Mouse (Mus musculus) bone marrow macrophage, adult 2 months (primary cell): ENCODE data around the gene Twsg1. TPM values are rescaled to one million over a fixed set of nuclear protein-coding genes. Genes with fewer than 3 reads are reported as not detected.

Experiments
- H3K27ac ChIP-seq: 2 replicates; pipeline ENCODE4 v1.5.1; 2012; ENCODE audit warnings: low read depth, low read length; ENCODE audit not compliant: insufficient read depth
- H3K4me1 ChIP-seq: 2 replicates; pipeline ENCODE4 v1.6.1; 2012; ENCODE audit warnings: low read length; ENCODE audit not compliant: control insufficient read depth, insufficient read depth
- H3K4me3 ChIP-seq: 2 replicates; pipeline ENCODE4 v1.5.1; 2012; ENCODE audit warnings: mild to moderate bottlenecking, low read length, moderate library complexity; ENCODE audit not compliant: insufficient read depth
- CTCF ChIP-seq: IDR thresholded peaks from 2 replicates; pipeline ENCODE4 v1.5.1; 2012; ENCODE audit warnings: low read depth, mild to moderate bottlenecking, low read length, moderate library complexity
- POLR2A ChIP-seq: IDR thresholded peaks from 2 replicates; pipeline ENCODE4 v1.6.1; 2012; ENCODE audit warnings: mild to moderate bottlenecking, low read depth, low read length, borderline replicate concordance
- polyA plus RNA-seq: library from polyadenylated mRNA; stranded (reverse); fragments of >200 nt; gene quantifications from 2 replicates; pipeline ENCODE4 v1.2.4, GENCODE M21; 2012; ENCODE audit not compliant: missing spikeins, insufficient read depth, insufficient read length

Gene Twsg1
- polyA plus RNA-seq, 1 experiment: 16.1 TPM

DNA sequence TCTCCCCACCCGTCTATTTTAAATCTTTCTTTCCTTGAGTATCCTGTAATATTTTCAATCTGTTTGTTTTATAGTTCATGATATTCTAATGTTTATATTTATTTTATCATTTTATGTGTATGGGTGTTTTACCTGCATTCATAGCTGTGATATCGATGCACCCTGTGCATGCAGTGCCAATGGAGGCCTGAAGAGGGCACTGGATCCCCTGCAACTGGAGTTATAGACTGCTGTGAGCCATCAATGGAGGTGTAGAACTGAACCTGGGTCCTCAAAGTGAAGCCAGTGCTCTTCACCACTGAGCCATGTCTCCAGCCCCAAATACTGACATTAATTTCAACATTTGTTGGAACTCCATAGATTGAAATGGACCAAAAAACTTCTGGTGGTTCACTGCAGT is 17.3 kb downstream of the Twsg1 start:
- Histone ChIP-seq H3K27ac (no peak overlapping the region), H3K4me3 (no peak overlapping the region), H3K4me1 (peaks cover 19% of the 10 kb centered on the region)
- TF ChIP-seq POLR2A: no peak
- TF ChIP-seq CTCF: no peak; the same call in 1 of the 2 replicates

DNA sequence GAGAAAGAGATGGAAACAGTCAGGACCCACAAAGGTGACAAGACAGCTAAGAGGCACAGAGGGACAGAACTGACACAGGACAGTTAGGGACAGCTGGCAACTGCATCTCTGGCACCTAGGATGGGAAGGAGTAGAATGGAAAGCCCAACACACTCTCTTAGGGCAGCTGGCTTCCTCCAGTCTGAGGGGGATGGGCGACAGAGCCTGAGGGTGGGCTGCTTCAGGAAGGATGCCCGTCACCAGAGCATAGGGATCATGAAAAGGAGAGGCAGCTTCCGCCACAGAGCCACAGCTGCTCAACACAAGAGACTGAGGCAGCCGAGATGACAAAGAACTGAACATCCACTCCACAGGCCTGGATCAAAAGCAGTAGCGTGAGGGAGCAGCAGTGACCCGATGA is 19.5 kb downstream of the Twsg1 start:
- Histone ChIP-seq H3K4me1 (peaks cover 19% of the 10 kb centered on the region), H3K4me3 (no peak overlapping the region), H3K27ac (peak overlapping the region; percentile 35)
- TF ChIP-seq POLR2A: no peak

DNA sequence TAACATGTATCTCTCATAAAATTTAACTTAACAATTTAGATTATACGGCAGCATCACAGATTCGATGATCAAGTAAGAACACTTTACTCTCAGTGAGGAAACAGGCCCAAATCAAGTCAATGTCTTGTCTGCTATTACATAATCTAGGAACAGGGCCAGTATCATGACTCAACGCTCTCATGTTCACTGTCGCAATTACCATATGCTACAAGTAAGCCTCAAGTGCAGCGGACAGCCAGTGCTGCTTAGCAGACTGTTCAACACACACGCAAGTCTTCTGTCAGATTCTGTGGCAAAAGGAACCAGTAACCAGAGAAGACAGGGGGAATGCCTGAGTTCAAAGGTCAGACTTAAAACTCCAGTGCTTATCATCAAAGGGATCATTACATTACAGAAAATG is 20.1 kb downstream of the Twsg1 start:
- Histone ChIP-seq H3K4me3 (no peak overlapping the region), H3K4me1 (peaks cover 15% of the 10 kb centered on the region), H3K27ac (peak overlapping the region; percentile 35)
- TF ChIP-seq POLR2A (no peak), CTCF (no peak)

DNA sequence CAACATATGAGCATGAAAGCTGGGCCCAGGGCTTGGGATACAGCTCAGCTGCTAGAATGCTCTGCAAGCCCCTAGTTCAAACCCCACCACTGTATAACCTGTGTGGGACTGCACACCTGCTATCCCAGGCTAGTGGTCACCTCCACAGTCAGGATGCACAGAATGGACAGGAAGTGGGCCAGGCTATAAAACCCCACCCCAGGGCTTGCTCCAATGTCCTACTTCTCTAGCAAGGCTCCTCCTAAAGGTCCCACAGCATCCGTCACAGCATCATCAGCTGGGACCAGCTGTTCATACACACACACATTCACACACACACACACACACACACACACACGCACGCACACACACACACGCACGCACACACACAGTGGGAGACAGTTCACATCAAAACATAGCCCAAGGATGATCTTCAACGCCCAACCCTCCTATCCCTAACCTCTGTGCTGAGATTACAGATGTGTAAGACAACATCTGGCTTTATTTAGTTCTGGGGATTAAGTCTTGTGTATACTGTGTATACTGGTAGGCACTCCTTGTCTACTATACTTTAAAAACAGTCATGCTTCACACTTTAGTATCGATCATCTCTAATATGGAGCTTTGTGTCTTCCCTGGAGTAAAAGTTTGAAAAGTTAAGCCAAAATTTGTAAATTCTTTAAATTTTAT is 20.7 kb downstream of the Twsg1 start:
- peaks cover 15% of the 10 kb centered on the region for H3K4me1 ChIP-seq
- no peak overlapping the region for H3K27ac ChIP-seq
- TF ChIP-seq POLR2A (no peak), CTCF (no peak)
- H3K4me3 ChIP-seq: no peak overlapping the region

DNA sequence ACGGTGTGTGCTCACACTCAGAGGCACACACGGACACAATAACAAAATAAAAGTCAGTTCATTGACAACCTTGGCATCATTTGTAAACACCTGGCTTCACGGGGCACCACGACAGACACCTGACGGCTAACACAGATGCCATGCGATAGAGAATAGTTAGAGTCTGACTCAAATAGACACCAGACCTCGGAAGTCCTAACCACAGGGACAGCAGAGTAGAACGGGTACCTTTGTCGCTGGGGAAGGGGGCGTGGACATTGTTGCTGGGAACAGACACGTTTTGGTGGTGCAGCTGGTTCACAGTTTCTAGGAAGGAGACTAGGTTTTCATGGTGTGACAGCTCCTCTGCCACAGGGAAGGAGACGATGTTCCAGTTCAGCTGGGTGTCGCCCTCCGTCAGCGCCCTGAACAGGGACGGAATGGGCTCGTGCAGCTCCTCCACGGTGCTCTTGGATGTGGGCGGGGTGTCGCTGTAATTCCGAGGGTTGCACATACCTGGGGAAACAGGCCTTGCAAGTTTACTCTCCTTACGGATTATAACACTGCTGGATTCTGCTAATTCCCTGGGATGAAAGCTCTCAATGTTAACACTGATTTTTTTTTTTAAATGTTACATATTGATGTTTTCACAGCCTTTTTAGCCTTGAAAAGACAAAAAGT is 21.6 kb downstream of the Twsg1 start:
- Histone ChIP-seq H3K27ac (no peak overlapping the region), H3K4me1 (peaks cover 15% of the 10 kb centered on the region), H3K4me3 (no peak overlapping the region)
- no peak for TF ChIP-seq POLR2A
- no peak for TF ChIP-seq CTCF

DNA sequence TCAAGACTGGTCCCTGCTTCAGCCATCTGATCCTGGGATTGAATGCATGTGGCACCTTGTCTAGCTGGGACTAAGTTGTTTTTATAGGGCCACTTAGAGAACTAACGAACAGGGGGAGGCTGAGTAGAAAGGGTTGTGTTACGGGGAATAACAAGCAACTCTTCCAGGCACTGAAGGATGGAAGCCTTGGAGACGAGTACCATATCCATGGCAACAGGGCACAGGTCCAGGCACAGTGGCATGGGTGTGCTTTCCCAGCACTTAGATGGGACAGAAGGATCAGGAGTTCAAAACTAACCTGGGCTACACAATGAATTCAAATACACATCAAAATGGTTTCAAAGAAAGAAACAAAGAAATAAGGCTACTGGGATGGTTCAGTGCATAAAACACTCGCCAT is 23.9 kb downstream of the Twsg1 start:
- peaks cover 20% of the 10 kb centered on the region for H3K4me1 ChIP-seq
- TF ChIP-seq POLR2A: no peak
- TF ChIP-seq CTCF: no peak
- H3K27ac ChIP-seq: no peak overlapping the region
- H3K4me3 ChIP-seq: no peak overlapping the region

DNA sequence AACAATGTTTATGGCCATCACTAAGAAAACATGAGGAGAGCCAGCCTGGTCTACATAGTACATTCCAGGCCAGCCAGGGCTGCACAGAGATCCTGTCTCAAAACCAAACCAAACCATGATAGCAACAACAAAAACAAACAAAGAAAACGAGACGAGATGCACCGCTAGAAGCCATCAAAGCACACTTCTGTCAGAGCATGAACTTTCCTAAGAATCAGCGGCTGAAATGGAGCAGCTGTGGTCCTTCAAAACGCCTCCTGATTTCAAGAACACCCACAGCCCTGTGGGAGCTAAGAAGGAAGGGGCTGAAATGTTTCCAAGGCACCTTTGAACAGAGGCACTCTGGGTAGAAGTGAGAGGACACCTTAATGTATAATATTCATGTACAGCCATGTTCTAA is 26.8 kb downstream of the Twsg1 start:
- TF ChIP-seq CTCF: no peak
- TF ChIP-seq POLR2A: no peak
- H3K4me1 ChIP-seq: peaks cover 8% of the 10 kb centered on the region
- H3K4me3 ChIP-seq: no peak overlapping the region
- no peak overlapping the region for H3K27ac ChIP-seq

DNA sequence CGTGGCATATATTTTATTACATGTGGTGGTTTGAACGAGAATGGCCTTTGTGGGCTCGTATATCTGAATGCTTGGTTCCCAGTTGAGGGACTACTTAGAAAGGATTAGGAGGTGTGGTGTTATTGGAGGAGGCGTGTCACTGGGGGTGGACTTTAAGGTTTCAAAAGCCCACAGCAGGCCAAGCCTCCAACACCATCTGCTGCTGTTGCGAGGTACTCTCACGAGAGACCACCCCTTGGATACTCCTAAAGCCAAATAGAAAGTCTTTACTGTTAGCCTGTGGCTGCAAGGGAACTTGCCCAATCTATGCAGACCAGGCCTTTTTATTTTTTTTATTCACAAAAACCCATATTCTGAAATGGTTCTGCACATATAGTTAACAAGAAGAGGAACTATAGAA is 29.1 kb downstream of the Twsg1 start:
- H3K4me3 ChIP-seq: no peak overlapping the region
- no peak overlapping the region for H3K27ac ChIP-seq
- no peak for TF ChIP-seq CTCF
- TF ChIP-seq POLR2A: no peak
- peaks cover 13% of the 10 kb centered on the region for H3K4me1 ChIP-seq

DNA sequence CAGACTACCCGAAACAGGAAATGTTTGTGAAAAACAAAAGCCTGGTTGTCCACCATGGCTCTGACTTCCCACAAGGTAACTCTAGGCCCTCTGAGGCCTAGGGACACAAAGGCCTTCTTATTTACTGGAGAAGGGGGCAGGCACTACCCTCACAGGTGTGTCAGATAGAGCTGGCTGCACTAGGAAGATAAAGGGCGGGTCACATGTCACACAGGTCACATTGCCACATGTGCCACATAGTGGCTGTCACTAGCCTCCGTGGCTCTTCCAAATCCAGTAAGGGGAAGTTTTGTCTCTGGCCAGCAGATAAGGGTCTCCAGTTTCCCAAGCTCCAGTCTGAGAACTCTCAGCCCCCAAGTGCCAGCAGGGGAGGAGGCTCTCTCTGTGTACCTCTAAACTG is 31.8 kb downstream of the Twsg1 start:
- Histone ChIP-seq H3K4me1 (peaks cover 19% of the 10 kb centered on the region), H3K4me3 (no peak overlapping the region), H3K27ac (no peak overlapping the region)
- TF ChIP-seq CTCF: no peak
- TF ChIP-seq POLR2A: no peak

DNA sequence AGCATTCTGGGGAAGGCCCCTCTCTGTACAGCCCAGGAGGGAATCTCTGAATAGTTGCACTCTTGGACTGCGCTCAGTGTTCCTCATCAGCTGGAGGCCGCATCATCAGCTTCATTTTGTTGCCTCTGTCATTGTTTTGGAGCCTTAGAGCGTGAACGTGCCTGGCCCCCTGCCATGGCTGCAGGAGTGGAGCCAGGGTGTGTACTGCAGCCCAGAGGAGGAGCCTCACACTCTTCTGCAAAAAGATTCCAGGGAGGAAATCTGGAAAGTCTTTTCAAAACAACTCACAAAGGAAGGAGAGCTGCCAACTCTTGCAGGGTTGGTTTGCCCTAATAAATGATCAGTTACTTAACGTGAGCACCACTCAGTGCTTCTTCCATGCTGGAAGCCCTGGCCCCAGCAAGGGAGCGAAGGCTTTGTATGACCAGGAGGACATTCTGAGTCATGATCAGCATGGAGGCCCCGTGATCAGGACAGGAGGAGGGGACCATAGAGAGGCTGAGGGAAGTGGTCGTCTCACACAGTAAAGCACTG is 34.8 kb downstream of the Twsg1 start:
- no peak overlapping the region for H3K4me3 ChIP-seq
- no peak overlapping the region for H3K27ac ChIP-seq

More for the DNA sequence above, 34.8 kb downstream of the Twsg1 start:
- H3K4me1 ChIP-seq: peaks cover 13% of the 10 kb centered on the region
- TF ChIP-seq CTCF (no peak), POLR2A (no peak)
